Mouse (Mus musculus) large intestine, adult 2 months (tissue): ENCODE data around the gene Dhx58. TPM values are rescaled to one million over a fixed set of nuclear protein-coding genes. Genes with fewer than 3 reads are reported as not detected.
"Not testable (repeated sequence)": the region's sequence is repeated elsewhere in the genome, so short reads cannot be mapped to it uniquely, and the experiment has no call there.

Experiments used
- DNase-seq: peaks from one replicate; pipeline ENCODE4 v3.0.0-alpha.2; 2012; ENCODE audit warnings: low read depth, low spot score
- WGBS: fragments of 180-500 bp; shearing (Covaris S2); methylation state at CpG from one replicate; pipeline ENCODE4 v1.1.7; 2018; 5-methylcytosine and 5-hydroxymethylcytosine counted together
- polyA plus RNA-seq: library from polyadenylated mRNA; depleted of rRNA; stranded (reverse); fragments of >200 nt; gene quantifications from 2 replicates; pipeline ENCODE4 v1.2.3, GENCODE M21; 2012; rRNA removed

Gene Dhx58
- polyA plus RNA-seq, 1 experiment = 6.2 TPM

DNA sequence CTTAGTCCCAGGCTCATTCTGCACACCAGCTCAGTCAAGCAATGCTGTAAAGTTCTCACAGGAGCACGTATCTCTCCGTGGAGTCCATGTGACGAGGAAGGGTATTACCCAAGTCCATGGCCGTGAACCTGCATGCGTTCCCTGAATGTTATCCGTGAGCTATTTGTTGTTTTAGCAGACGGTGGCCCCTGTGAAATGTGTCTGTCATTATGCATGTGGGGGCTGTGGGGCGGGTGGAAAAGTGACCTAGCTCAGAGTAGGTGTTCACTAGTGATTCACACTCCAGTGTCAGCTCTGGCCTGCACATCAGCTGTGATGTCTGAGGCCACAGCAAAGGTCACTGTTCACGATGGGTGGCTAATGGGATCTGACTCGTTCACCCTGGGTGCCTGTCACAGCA lies 44.3 kb downstream of the Dhx58 start:
- DNase-seq = no peak

GRCm38 (mm10) chr11:100656458-100656857 lies 47.6 kb downstream of the Dhx58 start:
- WGBS = 22% methylated on average over 6 of the region's 6 CpGs
- DNase-seq = no peak

More for the DNA sequence above, 44.3 kb downstream of the Dhx58 start:
- WGBS = 61% methylated on average over 10 of the region's 10 CpGs

GRCm38 (mm10) chr11:100655589-100655988 lies 48.5 kb downstream of the Dhx58 start:
- not testable (repeated sequence) for DNase-seq

GRCm38 (mm10) chr11:100651748-100652147 lies 52.3 kb downstream of the Dhx58 start:
- 35% methylated on average over 3 of the region's 3 CpGs for WGBS
- no peak for DNase-seq

More at GRCm38 (mm10) chr11:100655589-100655988, 48.5 kb downstream of the Dhx58 start:
- WGBS = 53% methylated on average over 3 of the region's 3 CpGs

DNA sequence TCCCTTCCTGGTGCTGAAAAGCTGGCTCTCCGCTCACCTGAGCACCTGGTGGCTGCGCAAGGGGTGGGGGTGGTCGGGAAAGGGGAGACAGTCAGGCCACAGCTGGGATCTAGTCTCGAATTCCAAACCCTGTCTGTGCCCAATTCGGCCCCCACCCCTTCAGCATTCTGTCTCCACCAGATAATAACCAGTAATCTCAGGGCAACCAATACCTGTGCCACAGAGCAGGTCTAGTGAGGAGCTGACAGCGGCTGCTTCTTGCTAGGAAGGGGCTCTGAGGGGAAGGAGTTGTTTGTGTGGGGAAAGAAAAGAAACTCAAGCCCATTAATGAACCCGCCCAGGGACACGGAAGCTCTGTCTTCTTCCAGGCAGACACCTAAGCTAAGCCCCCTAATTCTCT lies 52.9 kb downstream of the Dhx58 start:
- WGBS = 15% methylated on average over 8 of the region's 8 CpGs
- no peak for DNase-seq

- no peak for DNase-seq
- 82% methylated on average over 8 of the region's 8 CpGs for WGBS
Measured at GRCm38 (mm10) chr11:100648405-100648804, 55.7 kb downstream of the Dhx58 start.

DNA sequence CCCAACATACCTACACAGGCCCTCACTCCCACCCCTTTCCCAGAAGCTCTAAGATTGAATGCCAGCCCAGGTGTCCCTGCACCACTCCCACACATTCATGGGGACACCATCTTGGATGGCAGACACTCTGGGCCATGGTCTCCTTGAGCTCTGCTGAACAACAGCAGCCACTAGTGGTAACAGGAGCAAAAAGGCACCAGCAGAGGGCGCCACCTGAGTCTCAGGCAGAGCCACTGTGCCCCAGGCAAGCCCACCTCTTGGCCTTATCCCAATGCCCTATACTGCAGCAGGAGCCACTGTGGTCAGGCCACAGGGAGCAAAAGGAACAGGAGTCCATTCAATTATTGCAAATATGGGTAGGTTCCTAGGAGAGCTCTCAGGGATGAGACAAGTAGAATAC lies 57.8 kb downstream of the Dhx58 start:
- DNase-seq = no peak

More for the DNA sequence above, 57.8 kb downstream of the Dhx58 start:
- 5% methylated on average over 1 of the region's 1 CpGs for WGBS

Other genes starting within 250 kb of the Dhx58 start
- gene Klhl11, start 231.5 kb downstream of the Dhx58 start, polyA plus RNA-seq = 1.2 and 2.5 TPM in 2 replicates
- 43.0 and 70.5 TPM in 2 replicates for gene Acly, start 176.3 kb downstream of the Dhx58 start, polyA plus RNA-seq
- 0.12 TPM in 1 of 2 replicates, not detected in the other for gene Ttc25, start 158.7 kb downstream of the Dhx58 start, polyA plus RNA-seq
- gene Cnp, start 129.4 kb downstream of the Dhx58 start, polyA plus RNA-seq = 32.5 and 32.8 TPM in 2 replicates
- 88.6 and 112 TPM in 2 replicates for gene Nkiras2, start 85.0 kb downstream of the Dhx58 start, polyA plus RNA-seq
- gene Dnajc7, start 84.1 kb downstream of the Dhx58 start, polyA plus RNA-seq = 53.6 and 60.9 TPM in 2 replicates
- gene Zfp385c, start 11.8 kb downstream of the Dhx58 start, polyA plus RNA-seq = 0.14 and 0.59 TPM in 2 replicates
- gene Kat2a, start 8.2 kb upstream of the Dhx58 start, polyA plus RNA-seq = 23.5 and 26.7 TPM in 2 replicates
- not detected in 2 replicates for gene Hspb9, start 9.6 kb upstream of the Dhx58 start, polyA plus RNA-seq
- 255 and 309 TPM in 2 replicates for gene Rab5c, start 33.9 kb upstream of the Dhx58 start, polyA plus RNA-seq
- gene Kcnh4, start 55.7 kb upstream of the Dhx58 start, polyA plus RNA-seq = 0.06 and 0.08 TPM in 2 replicates
- not detected in 2 replicates for gene Hcrt, start 58.7 kb upstream of the Dhx58 start, polyA plus RNA-seq
- 8.5 and 9.8 TPM in 2 replicates for gene Ghdc, start 66.7 kb upstream of the Dhx58 start, polyA plus RNA-seq
- 9.5 and 14.2 TPM in 2 replicates for gene Stat5b, start 146.5 kb upstream of the Dhx58 start, polyA plus RNA-seq
- gene Stat5a, start 155.1 kb upstream of the Dhx58 start, polyA plus RNA-seq = 6.4 and 8.3 TPM in 2 replicates
- 102 and 120 TPM in 2 replicates for gene Stat3, start 235.3 kb upstream of the Dhx58 start, polyA plus RNA-seq